Mouse (Mus musculus) frontal cortex, postnatal 10 days (tissue): ENCODE measurements around the gene Cds1.
"Not testable (repeated sequence)": the region's sequence is repeated elsewhere in the genome, so short reads cannot be mapped to it uniquely, and the experiment has no call there.

ENCODE experiments used
- DNase-seq, 2 experiments: peaks; one replicate each; pipeline ENCODE4 v3.0.0; 2022; ENCODE audit warnings: low spot score in 2 of 2, mixed read lengths in 1 of 2

The Cds1 gene

GRCm38 (mm10) chr5:101827477-101827876, 62.5 kb downstream of the Cds1 start:
- DNase-seq: no peak

- DNase-seq: no peak
Observed at GRCm38 (mm10) chr5:101828932-101829331, 64.0 kb downstream of the Cds1 start.

- no peak for DNase-seq
Observed at GRCm38 (mm10) chr5:101830180-101830579, 65.2 kb downstream of the Cds1 start.

- no peak for DNase-seq
Observed at GRCm38 (mm10) chr5:101832042-101832441, 67.1 kb downstream of the Cds1 start.

GRCm38 (mm10) chr5:101832991-101833390, 68.1 kb downstream of the Cds1 start:
- DNase-seq: no peak

- no peak for DNase-seq
Observed at GRCm38 (mm10) chr5:101833875-101834274, 68.9 kb downstream of the Cds1 start.

GRCm38 (mm10) chr5:101836221-101836620, 71.3 kb downstream of the Cds1 start:
- DNase-seq: no peak

- DNase-seq: not testable (repeated sequence)
Observed at GRCm38 (mm10) chr5:101837605-101838004, 72.7 kb downstream of the Cds1 start.

GRCm38 (mm10) chr5:101840476-101840875, 75.5 kb downstream of the Cds1 start:
- no peak for DNase-seq

- DNase-seq: no peak
Observed at GRCm38 (mm10) chr5:101845011-101845410, 80.1 kb downstream of the Cds1 start.

GRCm38 (mm10) chr5:101845930-101846329, 81.0 kb downstream of the Cds1 start:
- no peak for DNase-seq

- no peak for DNase-seq
Observed at GRCm38 (mm10) chr5:101847323-101847722, 82.4 kb downstream of the Cds1 start.

GRCm38 (mm10) chr5:101847762-101848161, 82.8 kb downstream of the Cds1 start:
- no peak for DNase-seq

GRCm38 (mm10) chr5:101851133-101851532, 86.2 kb downstream of the Cds1 start:
- DNase-seq: no peak

- DNase-seq: no peak
Observed at GRCm38 (mm10) chr5:101852116-101852680, 87.3 kb downstream of the Cds1 start.

- DNase-seq: no peak
Observed at GRCm38 (mm10) chr5:101854100-101854499, 89.2 kb downstream of the Cds1 start.

- no peak for DNase-seq
Observed at GRCm38 (mm10) chr5:101854667-101855066, 89.7 kb downstream of the Cds1 start.

GRCm38 (mm10) chr5:101855475-101855874, 90.5 kb downstream of the Cds1 start:
- DNase-seq: no peak

GRCm38 (mm10) chr5:101858891-101859436, 94.0 kb downstream of the Cds1 start:
- DNase-seq: no peak

GRCm38 (mm10) chr5:101861786-101862571, 97.0 kb downstream of the Cds1 start:
- DNase-seq: no peak

- DNase-seq: no peak
Observed at GRCm38 (mm10) chr5:101862651-101863050, 97.7 kb downstream of the Cds1 start.

- DNase-seq: no peak
Observed at GRCm38 (mm10) chr5:101863946-101864345, 99.0 kb downstream of the Cds1 start.

- DNase-seq: no peak
Observed at GRCm38 (mm10) chr5:101866722-101867121, 101.8 kb downstream of the Cds1 start.
